Mouse (Mus musculus) natural killer cell, adult 2 months (primary cell): ENCODE data around the gene Baiap2l1.
"Not testable (repeated sequence)": the region's sequence is repeated elsewhere in the genome, so short reads cannot be mapped to it uniquely, and the experiment has no call there.

ENCODE experiments used
- DNase-seq, 2 experiments: peaks; one replicate each; pipeline ENCODE4 v3.0.0; 2022; ENCODE audit warnings: low spot score in 2 of 2

Gene Baiap2l1

GRCm38 (mm10) chr5:144351185-144351584 is 6.7 kb downstream of the Baiap2l1 start:
- DNase-seq, result no peak

- DNase-seq, result no peak
Observed at GRCm38 (mm10) chr5:144344592-144344991, 13.3 kb downstream of the Baiap2l1 start.

GRCm38 (mm10) chr5:144341085-144341484 is 16.8 kb downstream of the Baiap2l1 start:
- DNase-seq, result no peak

GRCm38 (mm10) chr5:144338787-144339186 is 19.1 kb downstream of the Baiap2l1 start:
- DNase-seq, result no peak

- not testable (repeated sequence) for DNase-seq
Observed at GRCm38 (mm10) chr5:144335357-144335756, 22.6 kb downstream of the Baiap2l1 start.

- DNase-seq, result no peak
Observed at GRCm38 (mm10) chr5:144334010-144334409, 23.9 kb downstream of the Baiap2l1 start.

GRCm38 (mm10) chr5:144322717-144323116 is 35.2 kb downstream of the Baiap2l1 start:
- no peak for DNase-seq

- DNase-seq, result no peak
Observed at GRCm38 (mm10) chr5:144321681-144322080, 36.2 kb downstream of the Baiap2l1 start.

GRCm38 (mm10) chr5:144318286-144318685 is 39.6 kb downstream of the Baiap2l1 start:
- DNase-seq, result no peak

GRCm38 (mm10) chr5:144317426-144317825 is 40.5 kb downstream of the Baiap2l1 start:
- DNase-seq, result no peak

GRCm38 (mm10) chr5:144316442-144316841 is 41.5 kb downstream of the Baiap2l1 start:
- DNase-seq, result no peak

GRCm38 (mm10) chr5:144314731-144315494 is 43.0 kb downstream of the Baiap2l1 start:
- no peak for DNase-seq

- DNase-seq, result no peak
Observed at GRCm38 (mm10) chr5:144313335-144313734, 44.6 kb downstream of the Baiap2l1 start.

- DNase-seq, result no peak
Observed at GRCm38 (mm10) chr5:144312183-144312582, 45.7 kb downstream of the Baiap2l1 start.

- DNase-seq, result no peak
Observed at GRCm38 (mm10) chr5:144308929-144309328, 49.0 kb downstream of the Baiap2l1 start.

- DNase-seq, result no peak
Observed at GRCm38 (mm10) chr5:144303071-144303470, 54.8 kb downstream of the Baiap2l1 start.

- DNase-seq, result no peak
Observed at GRCm38 (mm10) chr5:144296090-144296604, 61.8 kb downstream of the Baiap2l1 start.

- no peak for DNase-seq
Observed at GRCm38 (mm10) chr5:144295357-144295756, 62.6 kb downstream of the Baiap2l1 start.

- DNase-seq, result no peak
Observed at GRCm38 (mm10) chr5:144294908-144295307, 63.0 kb downstream of the Baiap2l1 start.

- no peak for DNase-seq
Observed at GRCm38 (mm10) chr5:144289769-144290440, 68.0 kb downstream of the Baiap2l1 start.

GRCm38 (mm10) chr5:144288391-144288790 is 69.5 kb downstream of the Baiap2l1 start:
- no peak for DNase-seq

GRCm38 (mm10) chr5:144287267-144287820 is 70.6 kb downstream of the Baiap2l1 start:
- no peak for DNase-seq
